Mouse (Mus musculus) heart, adult 11 months (tissue): ENCODE results near the gene Cdkn2aip.
A peak's percentile ranks its signal among the peaks of the same experiment; 100 is the strongest.

Source experiments
- DNase-seq: peaks from one replicate; pipeline ENCODE4 v3.0.0; 2022

The Cdkn2aip gene

DNA sequence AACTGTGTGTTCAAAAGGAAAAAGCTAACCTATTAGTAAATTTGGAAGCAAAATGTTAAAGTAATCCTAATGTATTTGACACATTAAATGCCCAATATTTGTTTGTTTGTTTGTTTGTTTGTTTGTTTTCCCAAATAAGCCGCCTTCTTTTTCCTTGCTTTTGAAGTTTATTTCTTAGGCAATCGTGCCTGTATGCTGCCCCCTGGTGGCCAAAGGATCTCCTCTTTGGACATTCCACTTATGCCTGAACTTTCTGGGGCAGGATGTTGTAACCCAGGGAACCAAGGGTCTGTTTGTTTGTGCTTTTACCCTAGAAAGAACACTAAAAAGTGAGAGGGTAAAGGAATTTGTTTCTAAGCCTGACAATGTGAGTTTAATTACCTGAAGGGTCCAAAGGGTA lies 20.6 kb downstream of the Cdkn2aip start:
- peak; percentile 88 for DNase-seq

DNA sequence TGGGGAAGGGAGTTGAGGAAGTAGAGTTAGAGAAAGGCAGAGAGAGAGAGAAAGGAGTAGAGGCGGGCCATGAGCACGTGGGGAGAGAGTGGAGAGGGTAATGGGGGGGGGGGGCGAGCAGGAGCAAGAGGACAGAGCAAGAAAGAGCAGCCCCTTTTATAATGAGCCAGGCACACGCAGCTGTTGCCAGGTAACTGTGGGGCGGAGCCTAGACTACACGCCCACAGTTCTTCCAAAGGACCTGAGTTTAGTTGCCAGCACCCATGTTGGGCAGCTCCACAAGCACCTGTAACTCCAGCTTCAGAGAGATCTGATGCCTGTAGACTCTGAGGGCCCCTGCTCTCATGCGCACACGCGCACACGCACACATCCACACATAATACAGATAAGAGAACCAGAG lies 21.9 kb downstream of the Cdkn2aip start:
- DNase-seq: peak; percentile 52

DNA sequence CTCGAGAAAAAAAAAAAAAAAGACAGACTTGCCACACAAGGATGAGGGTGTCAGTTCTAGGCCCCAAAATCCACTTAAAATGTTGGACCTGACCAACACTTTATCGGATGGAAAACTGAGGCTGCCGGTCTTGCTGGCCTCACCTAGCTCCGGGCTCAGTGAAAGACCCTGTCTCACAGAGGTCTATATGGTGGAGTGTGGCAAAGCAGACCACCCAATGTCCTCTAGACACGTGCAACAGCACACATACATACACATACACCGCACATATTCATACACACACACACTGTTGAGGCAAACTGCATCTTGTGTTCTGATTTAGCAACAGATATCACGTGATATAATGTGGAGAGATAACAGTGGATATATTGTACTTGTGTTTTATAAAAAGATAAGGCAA lies 22.4 kb downstream of the Cdkn2aip start:
- DNase-seq: peak; percentile 59

DNA sequence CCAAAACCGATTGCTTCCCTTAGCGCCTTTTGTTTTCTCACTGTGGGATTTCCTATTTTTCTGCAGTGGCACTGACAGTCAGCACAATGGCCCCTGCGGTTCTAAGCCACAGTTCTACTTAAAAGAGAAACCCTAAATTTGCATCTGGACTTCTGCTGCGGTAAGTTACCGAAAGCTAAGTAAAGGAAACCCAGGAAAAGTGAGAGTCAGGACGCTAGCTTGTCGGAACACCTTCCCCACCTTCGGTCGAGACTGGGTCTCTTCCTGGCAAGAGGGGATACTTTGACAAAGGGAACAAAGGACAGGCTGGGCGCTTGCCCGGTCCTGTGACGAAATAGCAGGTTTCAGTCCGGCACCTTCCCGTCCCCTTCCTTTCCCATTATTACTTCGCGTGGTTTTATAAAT lies 23.1 kb downstream of the Cdkn2aip start:
- peak; percentile 94 for DNase-seq

DNA sequence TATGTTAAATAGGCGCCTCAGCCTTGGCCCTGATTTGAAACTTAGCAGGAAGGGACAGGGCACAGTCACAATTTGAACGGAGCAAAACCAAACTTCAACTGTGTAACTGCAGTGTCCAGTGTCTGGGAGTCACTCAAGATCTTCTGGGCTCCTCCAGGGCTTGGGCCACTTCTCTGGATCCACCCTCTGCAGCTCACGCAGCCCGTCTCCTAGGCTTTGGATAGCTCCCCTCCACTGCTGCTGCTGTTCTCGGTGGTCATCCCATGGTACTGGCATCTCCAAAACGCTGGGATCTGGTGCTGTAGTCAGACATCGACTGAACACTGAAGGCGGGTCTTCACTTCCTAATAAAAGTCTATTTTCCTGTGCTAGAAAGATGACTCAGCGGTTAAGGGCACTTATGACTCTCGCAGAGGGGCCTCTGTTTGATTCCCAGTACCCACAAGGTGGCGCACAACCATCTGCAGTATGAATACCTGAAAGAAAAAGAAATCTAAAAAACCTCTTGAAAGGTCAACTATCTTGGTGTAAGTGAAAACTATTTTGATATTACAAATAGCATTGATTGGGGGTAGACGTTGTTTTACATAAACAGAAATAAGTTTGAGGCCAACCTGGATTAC lies 23.9 kb downstream of the Cdkn2aip start:
- DNase-seq: peak; percentile 85

DNA sequence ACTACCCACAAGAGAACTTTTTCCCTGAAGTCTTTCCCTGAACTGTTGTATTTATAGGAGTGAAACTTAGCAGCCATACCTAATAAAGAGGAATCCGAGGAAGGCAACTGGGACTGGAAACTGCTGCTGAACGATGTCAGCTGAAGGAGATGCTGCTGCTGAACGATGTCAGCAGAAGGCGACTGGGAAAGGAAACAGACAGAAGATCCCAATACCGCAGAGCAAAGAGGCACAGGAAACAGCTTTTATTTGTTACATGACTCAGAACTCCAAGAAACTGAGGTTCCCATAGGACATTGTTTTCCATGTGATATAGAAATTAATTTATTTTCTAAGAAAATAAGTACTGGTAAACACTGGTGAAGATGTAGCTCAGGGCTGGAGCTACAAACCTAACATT lies 29.3 kb downstream of the Cdkn2aip start:
- DNase-seq: peak; percentile 34

DNA sequence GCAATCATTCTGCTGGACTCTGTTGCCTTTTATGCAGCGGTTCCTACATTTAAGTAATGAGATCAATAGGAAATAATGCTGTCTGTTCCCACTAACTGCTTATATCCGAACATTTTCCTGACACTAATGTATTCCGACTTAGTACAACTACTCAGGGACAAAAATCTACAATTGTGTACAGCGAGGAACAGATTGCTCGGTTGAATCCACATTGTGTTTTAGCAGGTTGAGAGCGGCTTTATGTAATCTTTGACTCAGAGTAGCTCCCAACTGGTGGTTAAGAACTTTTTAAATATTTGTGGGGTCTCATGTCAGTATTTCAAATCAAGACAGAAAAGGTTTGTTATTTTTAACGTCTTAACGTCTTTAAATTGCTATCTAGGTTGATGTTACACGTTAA lies 29.7 kb downstream of the Cdkn2aip start:
- no peak for DNase-seq

DNA sequence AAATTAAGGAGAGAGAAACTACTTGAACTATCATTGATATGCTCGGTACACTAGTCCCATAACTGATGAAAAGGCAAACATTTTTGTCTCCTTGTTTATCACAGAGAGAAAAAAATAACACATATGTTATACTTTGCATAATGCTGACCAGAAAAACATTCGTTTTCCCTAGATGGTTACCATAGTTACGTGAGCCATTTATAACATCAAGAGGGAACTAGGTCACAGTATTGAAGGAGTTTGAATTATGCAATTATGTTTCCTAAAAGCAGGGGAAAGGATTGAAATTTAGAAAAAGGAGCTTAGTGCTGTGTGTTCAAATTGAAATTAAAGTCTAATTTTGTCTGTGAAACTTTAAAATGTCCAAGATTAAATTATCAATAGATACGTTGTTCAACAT lies 33.4 kb downstream of the Cdkn2aip start:
- no peak for DNase-seq

DNA sequence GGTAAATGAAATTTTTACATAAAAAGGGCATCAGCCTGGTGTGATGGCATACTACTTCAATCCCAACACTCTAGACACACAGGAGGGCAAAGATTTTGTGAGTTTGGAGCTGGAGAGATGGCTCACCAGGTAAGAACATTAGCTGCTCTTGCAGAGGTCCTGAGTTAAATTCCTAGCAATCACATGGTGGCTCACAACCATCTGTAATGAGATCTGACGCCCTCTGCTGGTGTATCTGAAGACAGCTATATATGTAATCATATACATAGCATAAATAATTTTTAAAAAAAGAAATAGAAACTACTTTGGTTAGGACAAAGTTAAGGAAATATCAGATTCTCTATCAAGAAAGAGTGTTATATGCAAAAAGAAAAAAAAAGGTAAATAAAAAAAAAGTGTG lies 34.1 kb downstream of the Cdkn2aip start:
- peak; percentile 49 for DNase-seq

DNA sequence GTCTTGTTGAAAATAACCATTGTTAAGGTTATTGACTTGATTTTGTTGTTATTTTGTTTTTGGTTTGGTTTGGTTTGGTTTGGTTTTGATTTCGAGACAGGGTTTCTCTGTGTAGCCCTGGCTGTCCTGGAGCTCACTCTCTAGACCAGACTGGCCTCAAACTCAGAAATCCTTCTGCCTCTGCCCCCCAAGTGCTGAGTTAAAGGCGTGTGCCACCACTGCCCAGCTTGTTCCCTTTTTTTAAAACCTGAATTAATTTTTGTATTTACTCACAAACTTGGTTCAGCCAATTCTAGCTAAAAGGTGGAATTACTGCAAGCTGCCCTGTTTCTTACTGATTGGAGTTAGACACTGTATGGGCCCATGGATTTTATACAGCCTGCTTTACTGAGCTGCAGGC lies 37.1 kb downstream of the Cdkn2aip start:
- DNase-seq: peak; percentile 66

DNA sequence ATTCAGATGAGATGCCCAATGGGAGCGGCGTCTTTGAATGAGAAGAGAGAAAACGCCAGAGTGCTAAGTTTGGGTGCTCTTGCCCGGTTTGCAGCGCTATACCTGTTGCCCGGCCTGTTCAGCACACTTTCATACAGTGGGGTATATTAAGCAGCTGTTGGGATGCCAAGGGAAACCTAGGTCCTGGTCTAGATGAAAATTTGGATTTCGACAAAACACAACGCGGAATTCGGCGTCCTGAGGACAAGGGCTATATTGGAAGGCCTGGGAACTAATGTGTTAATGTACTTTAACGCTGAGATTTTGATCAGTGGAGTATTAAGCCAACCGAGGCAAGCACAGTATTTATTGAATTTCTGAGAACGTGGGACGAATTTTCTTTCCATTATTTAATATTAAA lies 37.5 kb downstream of the Cdkn2aip start:
- DNase-seq: no peak

DNA sequence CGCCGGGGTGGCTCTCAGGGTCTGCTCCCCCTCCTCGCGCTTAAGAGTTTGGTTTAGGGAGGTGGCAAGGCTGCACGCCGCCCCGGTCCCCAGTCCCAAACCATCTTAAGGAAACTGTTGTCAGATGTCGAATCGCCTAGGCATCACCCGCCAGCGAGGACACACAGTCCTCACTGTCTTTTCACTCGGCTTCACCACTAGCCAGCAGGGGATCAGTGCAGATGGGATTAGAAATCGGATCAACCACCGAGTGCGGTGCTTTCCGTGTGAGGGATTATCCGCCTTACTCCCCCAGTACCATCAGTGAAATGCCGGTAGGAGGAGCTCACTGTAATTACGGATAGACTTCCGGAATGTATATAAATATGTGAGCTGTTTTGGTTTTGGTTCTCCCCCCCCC lies 37.9 kb downstream of the Cdkn2aip start:
- DNase-seq: no peak

DNA sequence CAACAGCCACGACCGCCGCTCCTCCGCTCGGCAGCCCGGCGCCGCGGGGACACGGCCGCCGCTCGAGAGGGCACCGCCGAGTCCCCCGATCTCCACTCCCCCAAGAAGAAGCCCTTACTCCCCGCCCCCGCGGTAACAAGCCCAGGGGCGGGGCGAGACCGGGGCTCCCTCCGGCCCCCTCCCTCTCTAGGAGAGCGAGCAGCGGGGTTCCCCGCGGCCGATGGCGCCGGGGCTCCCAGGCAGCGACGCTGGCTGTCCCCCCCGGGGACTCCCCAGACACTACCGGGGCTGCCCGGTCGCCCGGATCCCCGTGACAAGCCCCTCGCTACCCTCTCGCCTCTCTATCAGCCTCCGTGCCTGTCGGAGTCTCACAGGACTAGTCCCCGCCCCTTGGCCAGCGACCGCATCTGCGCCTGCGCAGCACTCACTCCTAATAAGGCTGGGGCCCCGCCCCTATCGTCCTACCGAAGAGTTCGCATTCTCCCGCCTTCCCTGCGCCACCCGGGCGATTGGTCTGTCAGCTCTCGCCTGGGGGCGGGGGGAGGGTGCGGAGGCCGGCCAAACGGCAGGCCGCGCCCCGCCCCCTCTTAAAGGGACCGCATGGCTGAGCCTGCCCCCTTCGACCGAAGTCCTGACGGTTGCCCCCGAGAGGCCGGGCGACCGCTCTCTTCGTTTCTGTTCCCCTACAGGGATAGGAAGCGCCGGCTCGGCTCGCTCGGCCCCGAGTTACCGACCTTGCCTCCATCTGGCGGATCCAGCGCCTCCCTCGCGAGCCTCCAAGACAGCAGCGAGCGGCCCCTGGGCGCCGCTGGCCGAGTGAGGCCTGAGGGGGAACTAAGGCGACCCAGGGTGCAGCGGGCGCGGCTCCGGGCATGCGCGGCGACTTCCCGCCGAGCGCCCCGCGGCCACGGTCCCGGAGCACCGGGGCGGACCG lies 38.7 kb downstream of the Cdkn2aip start, which contains the start of gene Ing2:
Gene Ing2, minus strand, starts transcription at position 780 of the 934 bp plus-strand sequence.
- peak; percentile 100 for DNase-seq

DNA sequence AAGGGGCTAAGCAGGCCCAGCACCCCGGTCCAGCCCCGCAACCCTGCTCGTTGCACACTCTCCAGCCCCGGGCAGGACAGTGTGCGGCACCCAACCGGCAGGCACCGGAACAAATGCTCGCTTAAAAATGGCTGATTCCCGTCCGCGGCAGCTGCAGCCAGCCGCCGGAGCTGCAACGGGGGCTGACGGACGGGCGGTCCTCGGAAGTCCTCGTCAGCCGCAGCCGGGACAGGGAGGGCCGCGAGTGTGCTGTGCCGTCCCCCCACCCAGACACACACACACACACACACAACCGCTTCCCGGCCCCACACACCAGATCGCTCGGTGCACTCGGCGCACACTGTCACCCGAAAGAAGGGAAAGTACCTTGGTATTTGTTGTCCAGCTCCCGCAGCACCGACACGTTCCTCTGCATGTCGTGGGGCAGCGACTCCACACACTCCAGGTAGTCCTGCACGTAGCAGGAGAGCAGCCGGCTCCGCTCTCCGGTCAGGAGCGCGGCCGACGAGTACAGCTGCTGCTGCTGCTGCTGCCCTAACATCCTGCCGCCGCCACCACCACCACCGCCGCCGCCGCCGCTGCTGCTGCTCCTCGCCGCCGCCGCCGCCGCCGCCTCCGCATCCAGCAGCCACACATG lies 39.5 kb downstream of the Cdkn2aip start:
- no peak for DNase-seq

DNA sequence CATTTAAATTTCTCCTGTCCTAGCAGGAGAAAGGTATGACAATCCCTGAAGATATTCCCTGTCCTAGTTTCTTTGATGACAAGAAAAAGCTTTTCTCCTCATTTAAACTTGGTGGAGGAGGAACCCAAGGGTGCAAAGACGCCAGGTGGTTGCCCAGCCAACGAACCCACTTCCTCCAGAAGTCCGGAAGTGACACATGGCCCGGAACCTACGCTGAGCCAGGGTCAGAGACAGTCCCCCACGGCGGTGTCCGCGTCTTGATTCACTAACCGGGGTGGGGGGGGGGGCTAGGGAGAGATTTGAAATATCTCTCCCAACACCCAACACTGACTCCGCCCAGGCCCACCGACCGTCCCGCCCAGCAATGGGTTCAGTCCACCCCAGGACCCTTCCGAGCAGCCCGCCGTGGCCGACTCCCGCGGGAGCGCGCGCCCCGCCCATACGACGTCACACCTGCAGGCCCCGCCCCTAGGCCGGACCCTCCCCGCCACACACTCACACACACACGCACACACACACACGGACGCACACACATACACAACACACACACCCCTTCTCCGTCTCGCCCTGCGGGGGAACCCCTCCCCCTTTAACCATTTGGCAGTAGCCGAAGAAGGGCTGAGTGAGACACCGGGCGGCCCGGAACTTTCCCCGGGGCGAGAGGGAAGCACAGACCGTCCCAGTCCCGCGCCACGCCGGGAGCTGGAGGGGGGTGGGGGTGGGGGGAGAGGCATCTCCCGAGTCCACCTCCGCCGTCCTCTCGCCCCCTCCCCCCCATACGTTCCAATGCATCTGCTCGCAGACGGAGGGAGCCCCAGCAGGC lies 40.2 kb downstream of the Cdkn2aip start:
- peak; percentile 99 for DNase-seq

DNA sequence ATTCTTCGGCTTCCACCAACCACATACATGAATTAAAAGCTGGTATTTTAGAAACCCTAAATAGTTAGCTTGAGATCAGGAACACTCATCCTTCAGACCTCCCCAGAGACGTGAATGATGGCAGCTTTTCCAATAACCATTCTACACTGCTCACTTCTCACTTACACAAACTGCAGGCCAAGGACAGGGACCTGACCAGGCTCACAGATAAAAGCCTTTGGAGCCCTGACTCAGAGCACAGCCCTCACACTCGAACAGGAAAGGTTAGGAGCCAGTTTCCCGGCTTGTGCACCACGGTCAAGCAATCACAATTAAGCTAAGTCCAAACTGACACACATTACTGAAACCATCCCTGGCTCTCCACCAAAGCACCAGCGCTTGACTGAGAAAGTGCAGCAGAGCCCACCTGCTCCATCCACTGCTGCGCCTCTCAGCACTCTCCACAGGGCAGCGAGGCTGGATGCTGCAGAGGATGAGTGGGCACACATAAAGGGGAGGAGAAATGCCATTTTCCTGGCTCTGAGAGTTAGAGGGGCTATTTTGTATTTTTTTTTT lies 49.4 kb downstream of the Cdkn2aip start:
- peak; percentile 63 for DNase-seq

DNA sequence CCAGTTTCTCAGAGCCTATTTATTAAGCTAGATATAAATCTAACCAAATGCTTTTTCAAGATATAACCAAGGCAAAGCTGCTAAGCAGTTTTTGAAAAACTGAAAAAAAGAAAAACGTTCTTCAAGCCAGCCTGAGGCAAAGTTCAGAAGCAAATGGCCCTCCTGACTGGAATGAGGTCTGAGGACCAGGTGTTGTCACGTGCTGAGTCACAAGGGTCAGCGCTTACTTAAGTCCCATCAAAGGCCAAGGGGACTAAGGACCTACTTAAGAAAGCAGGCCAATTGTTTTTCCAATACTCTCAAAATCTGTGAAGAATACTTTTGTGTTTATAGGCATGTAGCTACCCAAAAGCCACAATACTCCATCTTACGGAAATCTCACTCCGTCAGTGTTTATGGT lies 50.5 kb downstream of the Cdkn2aip start:
- peak; percentile 31 for DNase-seq

DNA sequence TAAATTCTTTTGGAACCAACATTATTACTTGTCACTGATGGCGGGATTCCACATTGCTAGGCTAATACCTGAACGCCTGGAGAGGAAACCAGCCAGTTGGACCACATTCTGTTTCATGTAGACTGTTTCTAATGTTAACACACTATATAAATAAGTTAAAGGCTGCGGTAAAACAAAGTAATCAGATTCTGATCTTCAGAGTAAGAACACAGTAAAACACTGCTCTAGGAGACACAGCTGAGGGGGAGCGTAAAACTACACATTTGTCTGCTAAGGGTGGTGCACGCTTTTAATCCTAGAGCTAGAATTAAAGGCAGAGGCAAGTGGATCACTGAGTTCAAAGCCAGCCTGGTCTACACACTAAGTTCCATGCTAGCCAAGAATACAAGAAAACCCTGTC lies 51.0 kb downstream of the Cdkn2aip start:
- DNase-seq: peak; percentile 58

DNA sequence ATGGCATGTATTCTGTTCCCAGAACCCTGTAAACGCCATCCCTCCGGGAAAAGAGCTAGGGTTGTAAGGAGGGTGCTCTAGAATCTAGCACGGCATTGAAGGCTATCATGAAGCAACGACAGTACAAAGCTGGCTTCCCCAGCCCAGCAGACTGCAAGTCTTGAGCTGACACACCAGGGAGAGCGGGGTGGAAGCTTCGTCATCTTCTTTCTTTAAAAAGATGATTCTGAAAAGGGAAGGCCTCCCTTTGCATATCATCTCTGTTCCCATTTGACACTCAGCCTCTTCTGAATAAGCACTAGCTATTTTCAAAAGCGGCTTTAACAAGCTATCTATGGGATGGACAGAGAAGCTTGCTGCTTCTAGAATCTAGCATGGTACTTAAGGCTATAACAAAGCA lies 53.3 kb downstream of the Cdkn2aip start:
- no peak for DNase-seq

DNA sequence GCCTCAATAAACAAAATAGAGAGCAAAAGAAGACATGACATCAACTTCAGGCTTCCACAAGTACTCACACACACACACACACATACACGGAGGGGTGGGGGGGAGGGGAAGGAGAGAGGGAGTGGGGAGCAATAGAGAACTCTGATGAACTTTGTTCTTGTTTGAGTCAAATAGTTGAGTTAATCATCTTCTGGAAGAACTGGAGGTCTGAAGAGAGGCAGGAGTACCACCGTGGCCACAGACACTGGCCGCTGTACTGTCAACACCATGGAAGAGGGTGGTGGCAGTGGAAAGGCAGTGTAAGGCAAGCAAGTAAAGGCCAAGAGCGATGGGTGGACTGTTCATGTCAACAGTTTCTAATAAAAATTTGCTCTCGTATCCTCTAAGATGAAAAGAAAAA lies 54.3 kb downstream of the Cdkn2aip start:
- DNase-seq: peak; percentile 6
